Mouse (Mus musculus) limb, embryonic 15.5 days (tissue): ENCODE measurements at regions not wholly inside any gene's neighbourhood (a gene's known extent, or its start where the extent isn't known, plus 50 kb on each side); places are given as distances from the start of the nearest gene placed in this dataset.
"Not testable (repeated sequence)": the region's sequence is repeated elsewhere in the genome, so short reads cannot be mapped to it uniquely, and the experiment has no call there.

Source experiments
- ATAC-seq: fragments of 200-750 bp; cut with Nextera tagmentation; 2 replicates; pipeline ENCODE4 v1.8.0; 2017; ENCODE audit warnings: low read depth, moderate TSS enrichment; ENCODE audit not compliant: insufficient number of reproducible peaks, low FRiP score, low TSS enrichment
- H3K27ac ChIP-seq: fragments of 300-500 bp; sonication (generic); 2 replicates; pipeline ENCODE4 v1.5.1; 2015; ENCODE audit warnings: moderate library complexity, mild to moderate bottlenecking, inconsistent platforms
- H3K27me3 ChIP-seq: fragments of 300-500 bp; sonication (generic); 2 replicates; pipeline ENCODE4 v1.6.1; 2015; ENCODE audit warnings: inconsistent platforms
- H3K36me3 ChIP-seq: fragments of 300-500 bp; sonication (generic); 2 replicates; pipeline ENCODE4 v1.6.1; 2015; ENCODE audit warnings: inconsistent platforms
- H3K4me1 ChIP-seq: fragments of 300-500 bp; sonication (generic); 2 replicates; pipeline ENCODE4 v1.6.1; 2015; ENCODE audit warnings: inconsistent platforms
- H3K4me2 ChIP-seq: fragments of 300-500 bp; sonication (generic); 2 replicates; pipeline ENCODE4 v1.6.1; 2015; ENCODE audit warnings: mild to moderate bottlenecking, inconsistent platforms
- H3K4me3 ChIP-seq: fragments of 300-500 bp; sonication (generic); 2 replicates; pipeline ENCODE4 v1.5.1; 2015; ENCODE audit warnings: mild to moderate bottlenecking, inconsistent platforms
- H3K9ac ChIP-seq: fragments of 300-500 bp; sonication (generic); 2 replicates; pipeline ENCODE4 v1.6.1; 2015; ENCODE audit warnings: inconsistent platforms
- H3K9me3 ChIP-seq: fragments of 300-500 bp; sonication (generic); 2 replicates; pipeline ENCODE4 v1.6.1; 2016; ENCODE audit warnings: inconsistent platforms
- WGBS: fragments of 180-500 bp; shearing (Covaris S2); methylation state at CpG from one replicate; pipeline ENCODE4 v1.1.7; 2015; 5-methylcytosine and 5-hydroxymethylcytosine counted together

GRCm38 (mm10) chr14:53416955-53417354 lies 836.9 kb downstream of the Dad1 start:
- H3K27me3 ChIP-seq, H3K36me3 ChIP-seq, H3K27ac ChIP-seq, H3K4me2 ChIP-seq, H3K9ac ChIP-seq, H3K9me3 ChIP-seq, H3K4me1 ChIP-seq, ATAC-seq, H3K4me3 ChIP-seq: not testable (repeated sequence)
- WGBS = 61% methylated on average over 2 of the region's 2 CpGs

GRCm38 (mm10) chr14:53407500-53408227 lies 846.2 kb downstream of the Dad1 start:
- H3K9ac ChIP-seq, H3K36me3 ChIP-seq: not testable (repeated sequence)
- WGBS = 80% methylated on average over 3 of the region's 5 CpGs

GRCm38 (mm10) chr14:53390307-53390706 lies 863.6 kb downstream of the Dad1 start:
- ATAC-seq, H3K27me3 ChIP-seq, H3K9ac ChIP-seq, H3K36me3 ChIP-seq, H3K27ac ChIP-seq, H3K9me3 ChIP-seq, H3K4me3 ChIP-seq, H3K4me1 ChIP-seq, H3K4me2 ChIP-seq: not testable (repeated sequence)
- no CpG with 5 or more reads among the region's 1 CpGs for WGBS

More at GRCm38 (mm10) chr14:53407500-53408227, 846.2 kb downstream of the Dad1 start:
- not testable (repeated sequence) for H3K4me1 ChIP-seq, H3K4me2 ChIP-seq, H3K27me3 ChIP-seq, H3K9me3 ChIP-seq, ATAC-seq, H3K4me3 ChIP-seq, H3K27ac ChIP-seq

- H3K36me3 ChIP-seq, H3K9ac ChIP-seq, H3K27ac ChIP-seq, H3K27me3 ChIP-seq, ATAC-seq, H3K4me2 ChIP-seq, H3K9me3 ChIP-seq, H3K4me1 ChIP-seq, H3K4me3 ChIP-seq: not testable (repeated sequence)
- 75% methylated on average over 5 of the region's 6 CpGs for WGBS
Measured at GRCm38 (mm10) chr14:53374591-53374990, 879.0 kb upstream of the Olfr1507 start.

GRCm38 (mm10) chr14:53373777-53374468 lies 878.4 kb upstream of the Olfr1507 start:
- not testable (repeated sequence) for ATAC-seq, H3K9ac ChIP-seq, H3K4me1 ChIP-seq, H3K4me2 ChIP-seq, H3K27me3 ChIP-seq, H3K9me3 ChIP-seq, H3K4me3 ChIP-seq, H3K27ac ChIP-seq, H3K36me3 ChIP-seq
- WGBS = 75% methylated on average over 1 of the region's 2 CpGs

- Histone ChIP-seq H3K4me2 (no peak overlapping the region), H3K27me3 (no peaks in the 10 kb centered on the region), H3K27ac (no peak overlapping the region), H3K9ac (no peak overlapping the region), H3K4me1 (no peaks in the 10 kb centered on the region), H3K4me3 (no peak overlapping the region), H3K9me3 (no peaks in the 10 kb centered on the region), H3K36me3 (no peaks in the 10 kb centered on the region)
- ATAC-seq = no peak
- WGBS = 50% methylated on average over 2 of the region's 2 CpGs
Measured at GRCm38 (mm10) chr14:53369776-53370175, 874.2 kb upstream of the Olfr1507 start.

GRCm38 (mm10) chr14:53367420-53367819 lies 871.9 kb upstream of the Olfr1507 start:
- not testable (repeated sequence) for H3K4me3 ChIP-seq, H3K27ac ChIP-seq, H3K4me2 ChIP-seq, H3K27me3 ChIP-seq, H3K9ac ChIP-seq, H3K9me3 ChIP-seq, ATAC-seq, H3K36me3 ChIP-seq, H3K4me1 ChIP-seq
- 74% methylated on average over 1 of the region's 1 CpGs for WGBS

GRCm38 (mm10) chr14:53363995-53364394 lies 868.4 kb upstream of the Olfr1507 start:
- not testable (repeated sequence) for H3K4me1 ChIP-seq, H3K9ac ChIP-seq, H3K27ac ChIP-seq, H3K36me3 ChIP-seq, H3K4me2 ChIP-seq, H3K27me3 ChIP-seq, H3K9me3 ChIP-seq, ATAC-seq, H3K4me3 ChIP-seq
- 70% methylated on average over 5 of the region's 5 CpGs for WGBS

GRCm38 (mm10) chr14:53362054-53362453 lies 866.5 kb upstream of the Olfr1507 start:
- ATAC-seq, H3K4me2 ChIP-seq, H3K4me3 ChIP-seq, H3K4me1 ChIP-seq, H3K9me3 ChIP-seq, H3K27me3 ChIP-seq, H3K36me3 ChIP-seq, H3K9ac ChIP-seq, H3K27ac ChIP-seq: not testable (repeated sequence)
- 76% methylated on average over 2 of the region's 2 CpGs for WGBS

GRCm38 (mm10) chr14:53357498-53357897 lies 861.9 kb upstream of the Olfr1507 start:
- H3K27me3 ChIP-seq, H3K4me3 ChIP-seq, H3K9ac ChIP-seq, H3K36me3 ChIP-seq, H3K27ac ChIP-seq, ATAC-seq, H3K4me2 ChIP-seq, H3K9me3 ChIP-seq, H3K4me1 ChIP-seq: not testable (repeated sequence)
- WGBS = 83% methylated on average over 1 of the region's 2 CpGs

- H3K27ac ChIP-seq, H3K4me3 ChIP-seq, H3K4me2 ChIP-seq, H3K9me3 ChIP-seq, H3K36me3 ChIP-seq, H3K9ac ChIP-seq, H3K27me3 ChIP-seq, ATAC-seq, H3K4me1 ChIP-seq: not testable (repeated sequence)
- WGBS = no CpG with 5 or more reads among the region's 1 CpGs
Measured at GRCm38 (mm10) chr14:53356783-53357182, 861.2 kb upstream of the Olfr1507 start.

GRCm38 (mm10) chr14:53351457-53351856 lies 855.9 kb upstream of the Olfr1507 start:
- not testable (repeated sequence) for H3K9me3 ChIP-seq, H3K27me3 ChIP-seq, H3K9ac ChIP-seq, ATAC-seq, H3K36me3 ChIP-seq, H3K4me3 ChIP-seq, H3K4me2 ChIP-seq, H3K27ac ChIP-seq, H3K4me1 ChIP-seq
- WGBS = 71% methylated on average over 3 of the region's 3 CpGs
